Mouse (Mus musculus) liver, postnatal 0 days (tissue): ENCODE measurements at regions not wholly inside any gene's neighbourhood (a gene's known extent, or its start where the extent isn't known, plus 50 kb on each side); places are given as distances from the start of the nearest gene placed in this dataset.

ENCODE experiments used
- CTCF ChIP-seq: sonication (generic); IDR thresholded peaks from 2 replicates; pipeline ENCODE4 v1.5.1; 2016; ENCODE audit warnings: antibody characterized with exemption, low read depth
- EP300 ChIP-seq: IDR thresholded peaks from 2 replicates; pipeline ENCODE4 v1.6.1; 2016; ENCODE audit warnings: antibody characterized with exemption, low read depth, mild to moderate bottlenecking

- TF ChIP-seq CTCF, result no peak
- no peak for TF ChIP-seq EP300
Observed at GRCm38 (mm10) chr5:74879098-74880047, 165.2 kb downstream of the Chic2 start.
